ENCODE assay signal across 8 mouse cellular contexts in the genomic region with DNA sequence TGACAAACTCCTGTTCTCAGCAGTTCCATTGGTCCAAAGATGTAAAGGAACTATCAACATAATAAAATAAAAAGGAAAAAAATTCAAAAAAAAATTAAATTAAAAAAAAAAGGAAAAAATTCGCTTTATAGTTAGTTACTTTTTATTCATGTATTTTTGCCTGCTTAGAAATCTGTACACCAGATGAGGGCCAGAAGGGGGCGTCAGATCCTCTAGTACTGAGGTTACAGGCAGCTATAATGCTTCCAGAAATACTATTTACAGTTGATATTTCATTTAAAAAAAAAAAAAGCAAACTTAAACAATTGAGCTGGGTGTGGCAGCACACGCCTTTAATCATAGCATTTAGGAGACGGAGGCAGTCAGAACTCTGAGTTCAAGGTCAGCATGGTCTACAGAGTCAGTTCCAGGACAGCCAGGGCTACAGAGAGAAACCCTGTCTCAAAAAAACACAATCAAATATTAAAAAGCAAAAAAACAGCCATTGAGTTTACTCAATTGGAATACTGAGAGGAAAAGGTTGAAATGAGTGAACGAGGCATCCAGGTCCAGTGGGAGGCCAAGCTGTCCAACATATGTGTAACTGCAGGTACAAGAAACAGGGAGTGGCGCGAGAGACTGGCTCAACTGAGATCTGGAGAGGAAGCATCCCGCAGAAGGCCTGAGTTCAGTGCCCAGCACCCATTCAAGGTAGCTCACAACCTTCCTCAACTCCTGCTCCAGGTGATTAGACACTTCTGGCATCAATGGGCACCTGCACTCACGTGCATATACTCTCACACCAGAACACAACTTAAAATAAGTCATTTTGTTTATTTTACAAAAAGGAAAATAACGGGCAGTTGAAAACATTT. TPM values are rescaled to one million over a fixed set of nuclear protein-coding genes. Genes with fewer than 3 reads are reported as not detected.
DNase-seq lines count a peak whose midpoint lies in the region; ATAC-seq and TF ChIP-seq lines count a peak whose summit lies in the region.

No protein-coding gene starts in this region.

- ATAC-seq in forebrain, embryonic 14.5 days, result no peak
- no peak for ATAC-seq in kidney, embryonic 15.5 days (replicated peaks; ENCODE audit: low FRiP score)
- no peak for ATAC-seq in liver, embryonic 12.5 days

- peak overlapping the region; percentile 93 for H3K4me2 ChIP-seq in forebrain, embryonic 14.5 days (ENCODE audit: low read length)
- H3K4me2 ChIP-seq in kidney, embryonic 15.5 days, result peak overlapping the region; percentile 98
- peak overlapping the region; percentile 94 for H3K4me2 ChIP-seq in liver, embryonic 12.5 days

- intact Hi-C loops in gastrocnemius, adult 2 months (cut with DNase I), result loop anchor here (5.0 kb wide), 1 partner anchor 33 kb away; the partner anchor contains the start of genes Ankrd27 and Rgs9bp

- peak overlapping the region; percentile 99 for H3K27ac ChIP-seq in gastrocnemius, adult 2 months
- peak overlapping the region; percentile 11; the same call in 1 of the 2 replicates for H3K27ac ChIP-seq in forebrain, embryonic 14.5 days (ENCODE audit: low read depth, low read length)
- no peak overlapping the region for H3K27ac ChIP-seq in kidney, embryonic 15.5 days
- peak overlapping the region; percentile 100 for H3K27ac ChIP-seq in liver, embryonic 12.5 days
- peak overlapping the region; percentile 65; the same call in 1 of the 2 replicates for H3K27ac ChIP-seq in olfactory bulb, adult 2 months (ENCODE audit: insufficient read depth, low read depth, low read length)

- H3K9ac ChIP-seq in forebrain, embryonic 14.5 days (ENCODE audit: low read length), result peak overlapping the region; percentile 91; the same call in 1 of the 2 replicates
- 0 out of 2 replicates have a peak overlapping the region, but pooled peaks have one; percentile 86 for H3K9ac ChIP-seq in kidney, embryonic 15.5 days
- H3K9ac ChIP-seq in liver, embryonic 12.5 days, result peak overlapping the region; percentile 99

- no peaks in the 10 kb centered on the region for H3K4me1 ChIP-seq in forebrain, embryonic 14.5 days (ENCODE audit: control insufficient read depth, insufficient read depth, low read length)
- H3K4me1 ChIP-seq in kidney, embryonic 15.5 days, result peaks cover 20% of the 10 kb centered on the region
- peaks cover 70% of the 10 kb centered on the region for H3K4me1 ChIP-seq in liver, embryonic 12.5 days
- peaks cover 3% of the 10 kb centered on the region for H3K4me1 ChIP-seq in olfactory bulb, adult 2 months (ENCODE audit: control insufficient read depth, insufficient read depth, low read length)

- H3K27me3 ChIP-seq in forebrain, embryonic 14.5 days (replicated peaks; ENCODE audit: control insufficient read depth, insufficient read depth, low read length), result no peaks in the 10 kb centered on the region
- no peaks in the 10 kb centered on the region for H3K27me3 ChIP-seq in kidney, embryonic 15.5 days
- no peaks in the 10 kb centered on the region for H3K27me3 ChIP-seq in liver, embryonic 12.5 days (replicated peaks)

- no peak for TF ChIP-seq POLR2A in brain, embryonic 14.5 days (IDR thresholded peaks at IDR 0.05; ENCODE audit: borderline replicate concordance, extremely low read depth, insufficient read depth, insufficient read length, poor library complexity, severe bottlenecking)
- no peak for TF ChIP-seq POLR2A in olfactory bulb, adult 2 months (IDR thresholded peaks at IDR 0.05; ENCODE audit: insufficient read depth, low read depth, low read length)

- no peaks in the 10 kb centered on the region for H3K9me3 ChIP-seq in forebrain, embryonic 14.5 days (replicated peaks; ENCODE audit: control insufficient read depth, low read length)
- no peaks in the 10 kb centered on the region for H3K9me3 ChIP-seq in kidney, embryonic 15.5 days (replicated peaks)
- H3K9me3 ChIP-seq in liver, embryonic 12.5 days (replicated peaks), result no peaks in the 10 kb centered on the region

- peaks cover 20% of the 10 kb centered on the region for H3K36me3 ChIP-seq in forebrain, embryonic 14.5 days (ENCODE audit: control insufficient read depth, insufficient read depth, low read length)
- H3K36me3 ChIP-seq in kidney, embryonic 15.5 days, result peaks cover 28% of the 10 kb centered on the region
- peaks cover 40% of the 10 kb centered on the region for H3K36me3 ChIP-seq in liver, embryonic 12.5 days

- whole genome bisulfite sequencing in forebrain, embryonic 14.5 days, result 63% methylated on average over 10 of the region's 10 CpGs
- WGBS in kidney, embryonic 15.5 days, result 71% methylated on average over 10 of the region's 10 CpGs
- WGBS in liver, embryonic 12.5 days (ENCODE audit: insufficient replicate concordance), result 33% methylated on average over 10 of the region's 10 CpGs
- WGBS in olfactory bulb, adult 2 months, result 63% methylated on average over 10 of the region's 10 CpGs

- DNase-seq in gastrocnemius, adult 2 months, result peak; percentile 33
- DNase-seq in gastrocnemius, adult 18-20 months (ENCODE audit: low spot score), result no peak
- DNase-seq in brain, embryonic 14.5 days (ENCODE audit: low read depth), result peak; percentile 57
- DNase-seq in forebrain, embryonic 14.5 days (ENCODE audit: low spot score), result peak; percentile 52
- no peak for DNase-seq in ovary, adult 18-20 months (ENCODE audit: low spot score)

- peak overlapping the region; percentile 79 for H3K4me3 ChIP-seq in gastrocnemius, adult 2 months
- H3K4me3 ChIP-seq in forebrain, embryonic 14.5 days (ENCODE audit: low read depth, low read length), result peak overlapping the region; percentile 77
- H3K4me3 ChIP-seq in kidney, embryonic 15.5 days (replicated peaks), result peak overlapping the region; percentile 83
- H3K4me3 ChIP-seq in liver, embryonic 12.5 days, result peak overlapping the region; percentile 87
- peak overlapping the region; percentile 81 for H3K4me3 ChIP-seq in olfactory bulb, adult 2 months (ENCODE audit: insufficient read depth, low read depth, low read length)

- TF ChIP-seq CTCF in gastrocnemius, adult 2 months (IDR thresholded peaks at IDR 0.05), result peak; percentile 50
- no peak for TF ChIP-seq CTCF in brain, embryonic 14.5 days (IDR thresholded peaks at IDR 0.05; ENCODE audit: borderline replicate concordance, extremely low read depth, insufficient read depth, insufficient read length)
- no peak for TF ChIP-seq CTCF in olfactory bulb, adult 2 months (IDR thresholded peaks at IDR 0.05; ENCODE audit: insufficient read depth, low read depth, low read length)

RNA-seq across cellular contexts. Expression of gene Nudt19, which starts 2.1 kb away (rescaled TPM):
- 10 to 100 TPM; 51.9 to 52.4 TPM for total RNA-seq in gastrocnemius, adult 2 months (2021)
- 10 to 100 TPM; 47.9 to 52.6 TPM for total RNA-seq in gastrocnemius, adult 18-20 months (2021)
- polyA plus RNA-seq in brain, embryonic 14.5 days (2012; rRNA removed), result 40.5 and 46.1 TPM in 2 replicates
- 110 and 113 TPM in 2 replicates for polyA plus RNA-seq in forebrain, embryonic 14.5 days (2014; fragmentation: Nextera tagmentation; extraction: Ambion mirVana)
- 66.6 and 68.0 TPM in 2 replicates for polyA plus RNA-seq in kidney, embryonic 15.5 days (2015; fragmentation: Nextera tagmentation; extraction: Ambion mirVana)
- polyA plus RNA-seq in liver, embryonic 12.5 days (2016; fragmentation: Nextera tagmentation; extraction: Ambion mirVana), result 99.9 and 102 TPM in 2 replicates
- not detected in 2 replicates for polyA plus RNA-seq in olfactory bulb, adult 2 months (2012; ENCODE audit: insufficient read depth, insufficient read length, low replicate concordance, missing spikeins)

RNA-seq across cellular contexts. Expression of gene Tdrd12, which starts 16.4 kb away (rescaled TPM):
- total RNA-seq in gastrocnemius, adult 2 months (2021), result not detected
- not detected for total RNA-seq in gastrocnemius, adult 18-20 months (2021)
- 0.18 and 0.22 TPM in 2 replicates for polyA plus RNA-seq in brain, embryonic 14.5 days (2012; rRNA removed)
- 0.50 and 0.78 TPM in 2 replicates for polyA plus RNA-seq in forebrain, embryonic 14.5 days (2014; fragmentation: Nextera tagmentation; extraction: Ambion mirVana)
- polyA plus RNA-seq in kidney, embryonic 15.5 days (2015; fragmentation: Nextera tagmentation; extraction: Ambion mirVana), result 0.23 and 0.43 TPM in 2 replicates
- polyA plus RNA-seq in liver, embryonic 12.5 days (2016; fragmentation: Nextera tagmentation; extraction: Ambion mirVana), result 0.30 TPM in 1 of 2 replicates, not detected in the other
- polyA plus RNA-seq in olfactory bulb, adult 2 months (2012; ENCODE audit: insufficient read depth, insufficient read length, low replicate concordance, missing spikeins), result not detected in 2 replicates

RNA-seq across cellular contexts. Expression of gene Rgs9bp, which starts 31.4 kb away (rescaled TPM):
- under 1 TPM in 1 of 2 experiments, not detected in 1; 0.06 TPM for total RNA-seq in gastrocnemius, adult 2 months (2021)
- total RNA-seq in gastrocnemius, adult 18-20 months (2021), result under 1 TPM in 1 of 2 experiments, not detected in 1; 0.11 TPM
- 0.21 and 0.26 TPM in 2 replicates for polyA plus RNA-seq in brain, embryonic 14.5 days (2012; rRNA removed)
- polyA plus RNA-seq in forebrain, embryonic 14.5 days (2014; fragmentation: Nextera tagmentation; extraction: Ambion mirVana), result 0.08 and 0.12 TPM in 2 replicates
- polyA plus RNA-seq in kidney, embryonic 15.5 days (2015; fragmentation: Nextera tagmentation; extraction: Ambion mirVana), result 0.23 TPM in 2 replicates
- 0.06 and 0.11 TPM in 2 replicates for polyA plus RNA-seq in liver, embryonic 12.5 days (2016; fragmentation: Nextera tagmentation; extraction: Ambion mirVana)
- polyA plus RNA-seq in olfactory bulb, adult 2 months (2012; ENCODE audit: insufficient read depth, insufficient read length, low replicate concordance, missing spikeins), result not detected in 2 replicates

RNA-seq across cellular contexts. Expression of gene Ankrd27, which starts 32.1 kb away (rescaled TPM):
- total RNA-seq in gastrocnemius, adult 2 months (2021), result 10 to 100 TPM; 11.0 to 11.5 TPM
- 10 to 100 TPM; 12.3 to 15.5 TPM for total RNA-seq in gastrocnemius, adult 18-20 months (2021)
- polyA plus RNA-seq in brain, embryonic 14.5 days (2012; rRNA removed), result 23.6 and 24.4 TPM in 2 replicates
- polyA plus RNA-seq in forebrain, embryonic 14.5 days (2014; fragmentation: Nextera tagmentation; extraction: Ambion mirVana), result 21.8 and 26.3 TPM in 2 replicates
- 34.3 and 38.7 TPM in 2 replicates for polyA plus RNA-seq in kidney, embryonic 15.5 days (2015; fragmentation: Nextera tagmentation; extraction: Ambion mirVana)
- polyA plus RNA-seq in liver, embryonic 12.5 days (2016; fragmentation: Nextera tagmentation; extraction: Ambion mirVana), result 43.1 and 45.5 TPM in 2 replicates
- not detected in 2 replicates for polyA plus RNA-seq in olfactory bulb, adult 2 months (2012; ENCODE audit: insufficient read depth, insufficient read length, low replicate concordance, missing spikeins)

Comparison
In these comparisons a context has a peak if more than half of its experiments do, and no peak if none do; other contexts are left out.
1. DNase-seq: peak in gastrocnemius, adult 2 months (single experiment), brain, embryonic 14.5 days (single experiment) and forebrain, embryonic 14.5 days (single experiment); none in gastrocnemius, adult 18-20 months (single experiment) and ovary, adult 18-20 months (single experiment).
2. RNA of gene Nudt19, which starts 2.1 kb away (polyA plus RNA-seq): 110 to 113 TPM in forebrain, embryonic 14.5 days, 99.9 to 102 TPM in liver, embryonic 12.5 days, 66.6 to 68.0 TPM in kidney, embryonic 15.5 days and 40.5 to 46.1 TPM in brain, embryonic 14.5 days; not detected in olfactory bulb, adult 2 months; every median in the first group is over 10 times any median in the second.
3. Peak in every context shown above with its lines, with median percentiles within 50 percentile points of each other: H3K4me3 ChIP-seq, H3K4me2 ChIP-seq and H3K9ac ChIP-seq.